Mouse (Mus musculus) MEL (cell line): ENCODE measurements around the gene Rpn2.

Experiments
- CTCF ChIP-seq, 3 experiments: IDR thresholded peaks in 2 of 3; conservative IDR thresholded peaks in 1 of 3; 2 replicates each; pipeline ENCODE4 v1.5.1; 2011 to 2012; ENCODE audit warnings: low read length in 3 of 3, low read depth in 2 of 3, mild to moderate bottlenecking in 2 of 3, improper control_type of control experiment in 1 of 3, inconsistent platforms in 1 of 3, mixed read lengths in 1 of 3, moderate library complexity in 1 of 3; ENCODE audit not compliant: control insufficient read depth in 1 of 3, insufficient read depth in 1 of 3, poor library complexity in 1 of 3, severe bottlenecking in 1 of 3
- E2F4 ChIP-seq: IDR thresholded peaks from 2 replicates; pipeline ENCODE4 v1.6.1; 2011; ENCODE audit warnings: low read depth, low read length, improper control_type of control experiment, borderline replicate concordance
- EP300 ChIP-seq, 2 experiments: IDR thresholded peaks; 2 replicates each; pipeline ENCODE4 v1.6.1; 2011; ENCODE audit warnings: improper control_type of control experiment in 2 of 2, low read length in 2 of 2, low read depth in 1 of 2, mild to moderate bottlenecking in 1 of 2
- HCFC1 ChIP-seq: IDR thresholded peaks from 2 replicates; pipeline ENCODE4 v1.6.1; 2012; ENCODE audit warnings: low read depth, mild to moderate bottlenecking, inconsistent platforms, low read length, improper control_type of control experiment, moderate library complexity
- KAT2A ChIP-seq: conservative IDR thresholded peaks from 2 replicates; pipeline ENCODE4 v1.6.1; 2012; ENCODE audit warnings: low read depth, low read length, improper control_type of control experiment, inconsistent platforms
- MAZ ChIP-seq: IDR thresholded peaks from 2 replicates; pipeline ENCODE4 v1.6.1; 2012; ENCODE audit warnings: low read depth, mild to moderate bottlenecking, inconsistent platforms, low read length, improper control_type of control experiment
- POLR2A ChIP-seq, 2 experiments: IDR thresholded peaks; 2 replicates each; pipeline ENCODE4 v1.6.1; 2011 to 2012; ENCODE audit warnings: low read length in 2 of 2, mild to moderate bottlenecking in 2 of 2, control low read depth in 1 of 2, improper control_type of control experiment in 1 of 2, low read depth in 1 of 2, moderate library complexity in 1 of 2; ENCODE audit not compliant: control insufficient read depth in 1 of 2, insufficient read depth in 1 of 2, poor library complexity in 1 of 2
- SIN3A ChIP-seq: IDR thresholded peaks from 2 replicates; pipeline ENCODE4 v1.6.1; 2012; ENCODE audit warnings: low read length, improper control_type of control experiment, inconsistent platforms
- USF2 ChIP-seq, 2 experiments: IDR thresholded peaks; 2 replicates each; pipeline ENCODE4 v1.6.1; 2011 to 2012; ENCODE audit warnings: improper control_type of control experiment in 2 of 2, low read length in 2 of 2, borderline replicate concordance in 1 of 2, inconsistent platforms in 1 of 2, low read depth in 1 of 2, mild to moderate bottlenecking in 1 of 2; ENCODE audit not compliant: insufficient read depth in 1 of 2
- ZC3H11A ChIP-seq: IDR thresholded peaks from 2 replicates; pipeline ENCODE4 v1.6.1; 2012; ENCODE audit warnings: low read depth, mild to moderate bottlenecking, inconsistent platforms, low read length, improper control_type of control experiment

DNA sequence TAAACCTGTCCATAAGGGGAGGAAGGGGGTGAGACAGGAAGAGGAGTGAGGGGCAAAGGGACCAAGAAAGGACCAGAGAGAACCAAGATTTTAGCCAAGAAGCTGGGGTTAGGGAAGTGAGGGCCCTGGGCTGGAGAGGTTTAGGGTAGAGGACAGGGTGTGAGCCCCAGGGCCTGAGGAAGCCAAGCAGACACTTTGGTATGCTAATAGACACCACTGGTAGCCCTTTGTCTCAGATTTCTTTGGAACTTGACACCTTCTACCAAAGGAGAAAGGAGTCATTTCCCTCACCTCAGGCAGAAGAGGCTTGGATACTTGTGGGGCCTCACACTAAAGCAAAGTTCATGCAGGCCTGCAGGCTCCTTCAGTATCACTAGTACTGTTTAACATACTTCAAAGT is 30.7 kb upstream of the Rpn2 start:
- TF ChIP-seq E2F4 (no peak), CTCF (IDR thresholded peaks at IDR 0.05 in 2 of 3, conservative IDR thresholded peaks at IDR 0.05 in 1 of 3; ENCODE audit: control insufficient read depth in 1 of 3, insufficient read depth in 1 of 3, low read depth in 2 of 3, low read length in 3 of 3, poor library complexity in 1 of 3, severe bottlenecking in 1 of 3) (no peak), USF2 (IDR thresholded peaks at IDR 0.05; ENCODE audit: borderline replicate concordance in 1 of 2, insufficient read depth in 1 of 2, low read depth in 1 of 2, low read length in 2 of 2) (no peak), POLR2A (IDR thresholded peaks at IDR 0.05; ENCODE audit: control insufficient read depth in 1 of 2, insufficient read depth in 1 of 2, low read depth in 1 of 2, low read length in 2 of 2, poor library complexity in 1 of 2) (no peak), MAZ (no peak), ZC3H11A (no peak), KAT2A (no peak), EP300 (IDR thresholded peaks at IDR 0.05; ENCODE audit: low read depth in 1 of 2, low read length in 2 of 2) (no peak), HCFC1 (no peak), SIN3A (no peak)
